Mouse (Mus musculus) megakaryocyte, embryonic 14.5 days (primary cell): ENCODE measurements around the gene Xbp1.

Experiments
- FLI1 ChIP-seq: IDR thresholded peaks from 2 replicates; pipeline ENCODE4 v1.6.1; 2012; ENCODE audit warnings: low read length, inconsistent platforms, mixed read lengths
- GATA1 ChIP-seq: IDR thresholded peaks from 3 replicates; pipeline ENCODE4 v1.6.1; 2012; ENCODE audit warnings: mixed read lengths, low read length, inconsistent platforms, borderline replicate concordance

DNA sequence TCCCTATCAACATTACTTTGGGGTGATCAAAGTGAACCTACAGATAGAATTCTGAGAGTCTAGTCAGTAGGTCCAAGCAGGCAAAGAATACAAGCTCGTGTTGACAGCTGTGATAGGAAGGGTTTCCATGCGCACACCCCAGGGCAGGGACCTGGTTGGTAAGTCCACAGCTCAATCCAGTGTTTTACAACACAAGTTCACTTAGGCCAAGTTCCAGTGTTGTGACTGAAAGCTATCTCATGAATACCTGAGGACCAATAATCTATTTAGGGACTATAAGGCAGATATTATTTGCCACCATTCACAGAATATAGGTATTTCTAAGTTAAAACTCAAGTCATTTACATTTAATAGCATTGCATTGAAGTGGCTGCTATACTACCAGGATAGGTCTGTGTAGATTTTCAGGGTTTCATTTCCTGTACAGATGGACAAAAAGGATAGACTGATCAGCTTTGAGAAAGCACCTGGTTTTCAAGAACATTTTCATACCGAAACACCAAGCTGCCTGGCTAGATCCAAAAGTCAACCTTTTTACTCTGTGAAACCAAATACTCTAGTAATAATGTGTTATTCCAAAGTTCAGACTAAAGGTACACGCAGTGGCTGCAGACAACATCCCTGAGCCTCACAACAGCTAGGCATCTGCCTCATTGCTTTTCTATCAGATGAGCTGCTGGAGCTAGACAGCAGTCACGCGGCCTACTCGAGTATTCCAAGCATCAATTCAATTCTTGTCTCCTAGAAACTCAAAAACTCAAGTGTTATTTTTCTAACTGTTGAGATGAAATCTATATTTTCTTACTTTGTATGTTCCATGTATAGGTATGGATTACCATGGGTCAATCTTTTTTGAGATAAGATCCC is 6.3 kb downstream of the Xbp1 start:
- TF ChIP-seq GATA1, result no peak
- TF ChIP-seq FLI1, result no peak
